Mouse (Mus musculus) lung, embryonic 15.5 days (tissue): ENCODE measurements at regions not wholly inside any gene's neighbourhood (a gene's known extent, or its start where the extent isn't known, plus 50 kb on each side); places are given as distances from the start of the nearest gene placed in this dataset.
A peak's percentile ranks its signal among the peaks of the same experiment; 100 is the strongest.

Experiments
- ATAC-seq: fragments of 200-750 bp; cut with Nextera tagmentation; 2 replicates; pipeline ENCODE4 v1.8.0; 2017; ENCODE audit warnings: moderate number of reproducible peaks, borderline replicate concordance; ENCODE audit not compliant: low FRiP score, low TSS enrichment; ENCODE audit errors: extremely low read depth
- H3K27ac ChIP-seq: fragments of 300-500 bp; sonication (generic); 2 replicates; pipeline ENCODE4 v1.5.1; 2015; ENCODE audit warnings: moderate library complexity, mild to moderate bottlenecking, inconsistent platforms
- H3K27me3 ChIP-seq: fragments of 300-500 bp; sonication (generic); 2 replicates; pipeline ENCODE4 v1.6.1; 2015; ENCODE audit warnings: inconsistent platforms
- H3K36me3 ChIP-seq: fragments of 300-500 bp; sonication (generic); 2 replicates; pipeline ENCODE4 v1.6.1; 2015; ENCODE audit warnings: inconsistent platforms
- H3K4me1 ChIP-seq: fragments of 300-500 bp; sonication (generic); 2 replicates; pipeline ENCODE4 v1.6.1; 2015; ENCODE audit warnings: inconsistent platforms
- H3K4me2 ChIP-seq: fragments of 300-500 bp; sonication (generic); 2 replicates; pipeline ENCODE4 v1.6.1; 2015; ENCODE audit warnings: inconsistent platforms, mild to moderate bottlenecking, moderate library complexity
- H3K4me3 ChIP-seq: fragments of 300-500 bp; sonication (generic); 2 replicates; pipeline ENCODE4 v1.5.1; 2015; ENCODE audit warnings: mild to moderate bottlenecking, inconsistent platforms
- H3K9ac ChIP-seq: fragments of 300-500 bp; sonication (generic); 2 replicates; pipeline ENCODE4 v1.6.1; 2015; ENCODE audit warnings: inconsistent platforms
- H3K9me3 ChIP-seq: fragments of 300-500 bp; sonication (generic); 2 replicates; pipeline ENCODE4 v1.6.1; 2016; ENCODE audit warnings: inconsistent platforms
- WGBS: fragments of 180-500 bp; shearing (Covaris S2); methylation state at CpG from one replicate; pipeline ENCODE4 v1.1.7; 2015; 5-methylcytosine and 5-hydroxymethylcytosine counted together

- no peaks in the 10 kb centered on the region for H3K27me3 ChIP-seq
- ATAC-seq = no peak
- H3K4me1 ChIP-seq = 0 out of 2 replicates have a peak, but pooled peaks cover 3% of the 10 kb centered on the region
- 65% methylated on average over 25 of the region's 25 CpGs for WGBS
- no peak overlapping the region for H3K27ac ChIP-seq
- no peak overlapping the region for H3K4me2 ChIP-seq
- H3K9ac ChIP-seq = no peak overlapping the region
- no peaks in the 10 kb centered on the region for H3K9me3 ChIP-seq
- H3K4me3 ChIP-seq = no peak overlapping the region
- no peaks in the 10 kb centered on the region for H3K36me3 ChIP-seq
Measured at GRCm38 (mm10) chr8:34622177-34623114, 510.9 kb upstream of the Gm10131 start.

GRCm38 (mm10) chr8:34618046-34618445 is 506.5 kb upstream of the Gm10131 start:
- Histone ChIP-seq H3K9ac (no peak overlapping the region), H3K27me3 (no peaks in the 10 kb centered on the region), H3K9me3 (no peaks in the 10 kb centered on the region), H3K4me2 (no peak overlapping the region), H3K4me1 (0 out of 2 replicates have a peak, but pooled peaks cover 3% of the 10 kb centered on the region), H3K4me3 (no peak overlapping the region), H3K27ac (no peak overlapping the region), H3K36me3 (no peaks in the 10 kb centered on the region)
- 26% methylated on average over 4 of the region's 5 CpGs for WGBS
- no peak for ATAC-seq

- Histone ChIP-seq H3K4me1 (0 out of 2 replicates have a peak, but pooled peaks cover 3% of the 10 kb centered on the region), H3K36me3 (no peaks in the 10 kb centered on the region), H3K27me3 (no peaks in the 10 kb centered on the region), H3K4me3 (no peak overlapping the region), H3K27ac (no peak overlapping the region), H3K4me2 (no peak overlapping the region), H3K9ac (no peak overlapping the region), H3K9me3 (no peaks in the 10 kb centered on the region)
- 70% methylated on average over 4 of the region's 4 CpGs for WGBS
- ATAC-seq = no peak
Measured at GRCm38 (mm10) chr8:34614987-34615386, 503.4 kb upstream of the Gm10131 start.

GRCm38 (mm10) chr8:34614031-34614526 is 502.5 kb upstream of the Gm10131 start:
- H3K27ac ChIP-seq = no peak overlapping the region
- no peaks in the 10 kb centered on the region for H3K27me3 ChIP-seq
- WGBS = 57% methylated on average over 10 of the region's 10 CpGs
- H3K4me3 ChIP-seq = no peak overlapping the region
- H3K36me3 ChIP-seq = no peaks in the 10 kb centered on the region
- ATAC-seq = no peak
- H3K4me1 ChIP-seq = 0 out of 2 replicates have a peak, but pooled peaks cover 3% of the 10 kb centered on the region
- no peaks in the 10 kb centered on the region for H3K9me3 ChIP-seq
- no peak overlapping the region for H3K4me2 ChIP-seq
- H3K9ac ChIP-seq = no peak overlapping the region

GRCm38 (mm10) chr8:34613138-34613537 is 501.6 kb upstream of the Gm10131 start:
- no peaks in the 10 kb centered on the region for H3K27me3 ChIP-seq
- no peak overlapping the region for H3K4me3 ChIP-seq
- H3K9me3 ChIP-seq = no peaks in the 10 kb centered on the region
- H3K36me3 ChIP-seq = no peaks in the 10 kb centered on the region
- H3K4me1 ChIP-seq = 0 out of 2 replicates have a peak, but pooled peaks cover 1% of the 10 kb centered on the region
- ATAC-seq = no peak
- no peak overlapping the region for H3K4me2 ChIP-seq
- no peak overlapping the region for H3K9ac ChIP-seq
- H3K27ac ChIP-seq = no peak overlapping the region
- 88% methylated on average over 5 of the region's 5 CpGs for WGBS

GRCm38 (mm10) chr8:34612396-34612795 is 500.9 kb upstream of the Gm10131 start:
- Histone ChIP-seq H3K36me3 (no peaks in the 10 kb centered on the region), H3K27ac (no peak overlapping the region), H3K4me2 (no peak overlapping the region), H3K9me3 (no peaks in the 10 kb centered on the region), H3K9ac (no peak overlapping the region), H3K27me3 (no peaks in the 10 kb centered on the region), H3K4me1 (no peaks in the 10 kb centered on the region), H3K4me3 (no peak overlapping the region)
- WGBS = 72% methylated on average over 3 of the region's 3 CpGs
- ATAC-seq = no peak

GRCm38 (mm10) chr8:34610186-34610585 is 498.6 kb upstream of the Gm10131 start:
- Histone ChIP-seq H3K27ac (no peak overlapping the region), H3K4me3 (no peak overlapping the region), H3K4me1 (no peaks in the 10 kb centered on the region), H3K9me3 (no peaks in the 10 kb centered on the region), H3K27me3 (no peaks in the 10 kb centered on the region), H3K9ac (no peak overlapping the region), H3K4me2 (no peak overlapping the region), H3K36me3 (no peaks in the 10 kb centered on the region)
- ATAC-seq = no peak

- H3K27me3 ChIP-seq = no peaks in the 10 kb centered on the region
- H3K4me3 ChIP-seq = no peak overlapping the region
- H3K9me3 ChIP-seq = no peaks in the 10 kb centered on the region
- H3K9ac ChIP-seq = no peak overlapping the region
- ATAC-seq = no peak
- no peak overlapping the region for H3K27ac ChIP-seq
- H3K4me2 ChIP-seq = no peak overlapping the region
- no peaks in the 10 kb centered on the region for H3K36me3 ChIP-seq
- WGBS = 88% methylated on average over 2 of the region's 2 CpGs
- no peaks in the 10 kb centered on the region for H3K4me1 ChIP-seq
Measured at GRCm38 (mm10) chr8:34607426-34607825, 495.9 kb upstream of the Gm10131 start.

GRCm38 (mm10) chr8:34605031-34605430 is 493.5 kb upstream of the Gm10131 start:
- Histone ChIP-seq H3K4me2 (no peak overlapping the region), H3K27ac (no peak overlapping the region), H3K36me3 (no peaks in the 10 kb centered on the region), H3K4me3 (no peak overlapping the region), H3K27me3 (no peaks in the 10 kb centered on the region), H3K4me1 (peaks cover 4% of the 10 kb centered on the region), H3K9ac (no peak overlapping the region), H3K9me3 (no peaks in the 10 kb centered on the region)
- no peak for ATAC-seq
- 83% methylated on average over 2 of the region's 2 CpGs for WGBS

- Histone ChIP-seq H3K36me3 (no peaks in the 10 kb centered on the region), H3K9me3 (no peaks in the 10 kb centered on the region), H3K27me3 (no peaks in the 10 kb centered on the region), H3K4me2 (no peak overlapping the region), H3K4me1 (peaks cover 4% of the 10 kb centered on the region), H3K27ac (no peak overlapping the region), H3K9ac (no peak overlapping the region), H3K4me3 (no peak overlapping the region)
- ATAC-seq = no peak
- 67% methylated on average over 2 of the region's 2 CpGs for WGBS
Measured at GRCm38 (mm10) chr8:34604581-34604980, 493.0 kb upstream of the Gm10131 start.

GRCm38 (mm10) chr8:34601426-34601953 is 490.0 kb upstream of the Gm10131 start:
- WGBS = 55% methylated on average over 3 of the region's 3 CpGs
- peak; percentile 70; the same call in 1 of the 2 replicates for ATAC-seq

GRCm38 (mm10) chr8:34600880-34601279 is 489.3 kb upstream of the Gm10131 start:
- WGBS = 39% methylated on average over 5 of the region's 5 CpGs
- ATAC-seq = peak; percentile 72; the same call in 1 of the 2 replicates

More at GRCm38 (mm10) chr8:34601426-34601953, 490.0 kb upstream of the Gm10131 start:
- H3K4me2 ChIP-seq = no peak overlapping the region
- no peaks in the 10 kb centered on the region for H3K36me3 ChIP-seq
- H3K4me1 ChIP-seq = peaks cover 4% of the 10 kb centered on the region
- H3K9me3 ChIP-seq = no peaks in the 10 kb centered on the region
- H3K27ac ChIP-seq = peak overlapping the region; percentile 55; the same call in 1 of the 2 replicates
- no peak overlapping the region for H3K9ac ChIP-seq
- no peaks in the 10 kb centered on the region for H3K27me3 ChIP-seq
- no peak overlapping the region for H3K4me3 ChIP-seq

More at GRCm38 (mm10) chr8:34600880-34601279, 489.3 kb upstream of the Gm10131 start:
- Histone ChIP-seq H3K9ac (no peak overlapping the region), H3K4me3 (no peak overlapping the region), H3K4me2 (peak overlapping the region; percentile 2; the same call in 1 of the 2 replicates), H3K27ac (peak overlapping the region; percentile 55), H3K36me3 (no peaks in the 10 kb centered on the region), H3K4me1 (peaks cover 4% of the 10 kb centered on the region), H3K27me3 (no peaks in the 10 kb centered on the region), H3K9me3 (no peaks in the 10 kb centered on the region)
